Mouse (Mus musculus) hindbrain, embryonic 14.5 days (tissue): ENCODE measurements around the gene Crybg3. TPM values are rescaled to one million over a fixed set of nuclear protein-coding genes. Genes with fewer than 3 reads are reported as not detected.
A peak's percentile ranks its signal among the peaks of the same experiment; 100 is the strongest.

Experiments
- ATAC-seq: fragments of 200-750 bp; cut with Nextera tagmentation; 2 replicates; pipeline ENCODE4 v1.8.0; 2017; ENCODE audit warnings: moderate number of reproducible peaks, mild to moderate bottlenecking, moderate TSS enrichment, moderate library complexity; ENCODE audit not compliant: low FRiP score
- DNase-seq: peaks from one replicate; pipeline ENCODE4 v3.0.0-alpha.2; 2015; ENCODE audit warnings: low spot score
- H3K27ac ChIP-seq: fragments of 300-500 bp; sonication (generic); 2 replicates; pipeline ENCODE4 v1.5.1; 2014; ENCODE audit warnings: mild to moderate bottlenecking, moderate library complexity
- H3K27me3 ChIP-seq: fragments of 300-500 bp; sonication (generic); 2 replicates; pipeline ENCODE4 v1.6.1; 2014; ENCODE audit warnings: mild to moderate bottlenecking, low read length, mixed read lengths; ENCODE audit not compliant: control insufficient read depth, insufficient read depth
- H3K36me3 ChIP-seq: fragments of 300-500 bp; sonication (generic); replicated peaks from 2 replicates; pipeline ENCODE4 v1.6.1; 2014; ENCODE audit not compliant: control insufficient read depth, insufficient read depth
- H3K4me1 ChIP-seq: fragments of 300-500 bp; sonication (generic); replicated peaks from 2 replicates; pipeline ENCODE4 v1.6.1; 2014; ENCODE audit warnings: antibody characterized with exemption, low read length, mixed read lengths; ENCODE audit not compliant: control insufficient read depth, insufficient read depth
- H3K4me2 ChIP-seq: fragments of 300-500 bp; sonication (generic); replicated peaks from 2 replicates; pipeline ENCODE4 v1.6.1; 2014; ENCODE audit warnings: mild to moderate bottlenecking, moderate library complexity
- H3K4me3 ChIP-seq: fragments of 300-500 bp; sonication (generic); replicated peaks from 2 replicates; pipeline ENCODE4 v1.5.1; 2014; ENCODE audit warnings: mild to moderate bottlenecking, low read length
- H3K9ac ChIP-seq: fragments of 300-500 bp; sonication (generic); 2 replicates; pipeline ENCODE4 v1.6.1; 2014
- H3K9me3 ChIP-seq: fragments of 300-500 bp; sonication (generic); 2 replicates; pipeline ENCODE4 v1.6.1; 2016; ENCODE audit warnings: low read length; ENCODE audit not compliant: control insufficient read depth
- WGBS: fragments of 180-500 bp; shearing (Covaris S2); extraction: QIAGEN DNeasy Blood & Tissue Kit; methylation state at CpG from one replicate; pipeline ENCODE4 v1.1.7; 2014; 5-methylcytosine and 5-hydroxymethylcytosine counted together
- polyA plus RNA-seq: library from polyadenylated mRNA; unstranded; fragments of >200 nt; fragmentation: Nextera tagmentation; extraction: Ambion mirVana; gene quantifications from 2 replicates; pipeline ENCODE4 v1.2.1, GENCODE M21; 2014

Gene Crybg3
- polyA plus RNA-seq, 1 experiment from 2014 or later, result 3.6 TPM

GRCm38 (mm10) chr16:59547466-59547865 lies 53.3 kb downstream of the Crybg3 start:
- Histone ChIP-seq H3K27ac (no peak overlapping the region), H3K9me3 (no peaks in the 10 kb centered on the region), H3K9ac (no peak overlapping the region), H3K36me3 (no peaks in the 10 kb centered on the region), H3K4me3 (no peak overlapping the region), H3K4me2 (no peak overlapping the region), H3K4me1 (peaks cover 17% of the 10 kb centered on the region), H3K27me3 (no peaks in the 10 kb centered on the region)
- WGBS, result 33% methylated on average over 4 of the region's 4 CpGs
- peak; percentile 48 for DNase-seq
- peak; percentile 47; the same call in 1 of the 2 replicates for ATAC-seq

GRCm38 (mm10) chr16:59545360-59545759 lies 55.4 kb downstream of the Crybg3 start:
- 85% methylated on average over 2 of the region's 2 CpGs for WGBS
- H3K9ac ChIP-seq, result no peak overlapping the region
- H3K4me2 ChIP-seq, result no peak overlapping the region
- no peak overlapping the region for H3K4me3 ChIP-seq
- ATAC-seq (no peak), DNase-seq (no peak)
- H3K9me3 ChIP-seq, result no peaks in the 10 kb centered on the region
- peaks cover 17% of the 10 kb centered on the region for H3K4me1 ChIP-seq
- no peak overlapping the region for H3K27ac ChIP-seq
- no peaks in the 10 kb centered on the region for H3K36me3 ChIP-seq
- H3K27me3 ChIP-seq, result no peaks in the 10 kb centered on the region

- no peak overlapping the region for H3K4me2 ChIP-seq
- no peaks in the 10 kb centered on the region for H3K36me3 ChIP-seq
- H3K4me3 ChIP-seq, result no peak overlapping the region
- no peaks in the 10 kb centered on the region for H3K4me1 ChIP-seq
- no peak for ATAC-seq
- WGBS, result 77% methylated on average over 4 of the region's 4 CpGs
- H3K27ac ChIP-seq, result no peak overlapping the region
- no peaks in the 10 kb centered on the region for H3K27me3 ChIP-seq
- no peaks in the 10 kb centered on the region for H3K9me3 ChIP-seq
- DNase-seq, result no peak
- H3K9ac ChIP-seq, result no peak overlapping the region
Observed at GRCm38 (mm10) chr16:59541382-59541781, 59.4 kb downstream of the Crybg3 start.

DNA sequence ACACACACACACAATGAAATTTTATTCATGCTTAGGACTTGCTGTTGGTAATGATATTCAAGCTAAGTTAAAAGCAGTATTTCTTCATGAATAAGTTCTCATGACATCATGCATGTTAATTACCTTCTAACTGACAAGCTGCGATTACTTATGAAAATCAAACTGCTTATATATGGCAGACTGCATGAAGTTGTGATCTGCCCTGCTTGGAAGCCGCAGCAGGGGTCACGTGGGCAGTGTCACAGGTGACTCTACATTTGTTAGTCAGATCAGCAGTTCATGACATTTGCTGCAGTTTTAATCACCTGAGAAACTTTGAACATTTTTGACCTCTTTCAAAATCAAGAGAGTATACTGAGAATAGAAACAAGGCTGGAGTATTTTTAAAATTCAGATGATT lies 59.8 kb downstream of the Crybg3 start:
- WGBS, result 92% methylated on average over 3 of the region's 3 CpGs

GRCm38 (mm10) chr16:59535673-59536072 lies 65.1 kb downstream of the Crybg3 start:
- H3K4me2 ChIP-seq, result no peak overlapping the region
- no peaks in the 10 kb centered on the region for H3K36me3 ChIP-seq
- no peak overlapping the region for H3K9ac ChIP-seq
- H3K4me3 ChIP-seq, result no peak overlapping the region
- WGBS, result 86% methylated on average over 5 of the region's 5 CpGs
- ATAC-seq (no peak), DNase-seq (no peak)
- no peaks in the 10 kb centered on the region for H3K9me3 ChIP-seq
- no peaks in the 10 kb centered on the region for H3K27me3 ChIP-seq
- no peaks in the 10 kb centered on the region for H3K4me1 ChIP-seq
- no peak overlapping the region for H3K27ac ChIP-seq

More for the DNA sequence above, 59.8 kb downstream of the Crybg3 start:
- no peak overlapping the region for H3K4me3 ChIP-seq
- no peaks in the 10 kb centered on the region for H3K36me3 ChIP-seq
- H3K27ac ChIP-seq, result no peak overlapping the region
- no peak overlapping the region for H3K9ac ChIP-seq
- no peaks in the 10 kb centered on the region for H3K4me1 ChIP-seq
- no peak overlapping the region for H3K4me2 ChIP-seq
- DNase-seq, result no peak
- H3K27me3 ChIP-seq, result no peaks in the 10 kb centered on the region
- H3K9me3 ChIP-seq, result no peaks in the 10 kb centered on the region
- no peak for ATAC-seq

DNA sequence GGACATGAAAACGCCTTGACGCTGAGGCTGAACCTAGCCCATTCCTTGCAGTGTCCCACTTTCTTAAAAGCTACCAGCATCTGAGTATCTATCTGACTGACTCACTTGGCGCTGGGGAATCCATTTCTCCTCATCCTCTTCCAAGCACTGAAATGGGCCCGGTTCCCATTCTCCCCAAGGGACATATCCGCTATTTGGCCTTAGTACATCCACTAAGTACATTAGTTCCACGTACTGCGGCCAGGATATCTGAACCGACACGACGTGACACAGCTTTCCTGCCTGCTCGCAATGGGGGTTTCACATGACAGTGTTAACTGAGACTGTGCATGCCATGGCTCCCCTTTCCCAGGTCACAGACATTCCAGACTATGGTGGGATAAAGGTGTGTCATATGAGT lies 66.4 kb downstream of the Crybg3 start:
- H3K4me2 ChIP-seq, result no peak overlapping the region
- H3K9ac ChIP-seq, result no peak overlapping the region
- DNase-seq, result no peak
- no peak overlapping the region for H3K27ac ChIP-seq
- no peaks in the 10 kb centered on the region for H3K36me3 ChIP-seq
- ATAC-seq, result no peak
- no peaks in the 10 kb centered on the region for H3K9me3 ChIP-seq
- H3K4me3 ChIP-seq, result no peak overlapping the region
- 94% methylated on average over 11 of the region's 11 CpGs for WGBS
- H3K27me3 ChIP-seq, result no peaks in the 10 kb centered on the region
- H3K4me1 ChIP-seq, result no peaks in the 10 kb centered on the region

- H3K27me3 ChIP-seq, result no peaks in the 10 kb centered on the region
- no peak overlapping the region for H3K27ac ChIP-seq
- no peak overlapping the region for H3K4me2 ChIP-seq
- H3K9ac ChIP-seq, result no peak overlapping the region
- no peak for ATAC-seq
- whole genome bisulfite sequencing, result 51% methylated on average over 3 of the region's 3 CpGs
- H3K4me1 ChIP-seq, result no peaks in the 10 kb centered on the region
- no peak for DNase-seq
- no peaks in the 10 kb centered on the region for H3K9me3 ChIP-seq
- H3K4me3 ChIP-seq, result no peak overlapping the region
- H3K36me3 ChIP-seq, result no peaks in the 10 kb centered on the region
Observed at GRCm38 (mm10) chr16:59532561-59532960, 68.2 kb downstream of the Crybg3 start.

DNA sequence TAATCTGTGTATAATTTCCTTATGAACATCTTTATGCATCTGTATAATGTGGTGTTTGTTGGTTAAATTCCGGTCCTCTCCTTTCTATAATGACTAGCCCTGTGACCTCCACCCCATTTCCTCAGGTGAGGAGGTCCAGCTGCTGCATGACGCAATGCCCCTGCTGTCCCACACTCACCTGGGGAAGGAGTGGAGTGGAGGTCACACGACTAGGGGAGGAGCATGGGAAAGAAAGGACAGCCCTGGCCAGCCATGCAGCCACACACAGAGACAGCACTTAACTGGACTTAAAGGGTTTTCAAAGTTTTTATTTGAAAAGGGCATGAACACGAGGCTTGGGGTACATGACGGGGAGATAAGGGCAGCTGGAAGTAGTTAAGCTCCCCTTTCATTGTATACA lies 69.5 kb downstream of the Crybg3 start:
- WGBS, result 91% methylated on average over 5 of the region's 5 CpGs

DNA sequence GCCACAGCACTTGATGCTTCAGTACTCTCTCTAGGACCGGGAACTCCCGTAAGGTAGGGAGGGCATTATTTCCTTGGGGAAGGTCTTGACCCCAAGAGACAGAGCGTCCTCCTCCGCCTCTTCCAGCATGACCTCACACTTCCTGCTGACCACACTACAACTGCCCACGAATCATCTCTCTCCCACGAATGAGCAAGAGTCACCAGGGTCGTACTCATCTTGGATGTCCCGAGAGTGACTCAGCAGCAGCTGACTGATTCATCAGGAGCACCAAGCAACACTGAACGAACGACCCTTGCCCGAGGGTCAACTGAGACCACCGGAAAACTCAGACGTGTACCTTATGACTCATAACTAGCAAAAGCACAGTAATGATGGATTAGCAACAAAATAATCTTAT lies 71.2 kb downstream of the Crybg3 start:
- no peaks in the 10 kb centered on the region for H3K9me3 ChIP-seq
- no peak overlapping the region for H3K4me2 ChIP-seq
- H3K9ac ChIP-seq, result no peak overlapping the region
- H3K4me1 ChIP-seq, result no peaks in the 10 kb centered on the region
- no peak overlapping the region for H3K27ac ChIP-seq
- no peak overlapping the region for H3K4me3 ChIP-seq
- H3K36me3 ChIP-seq, result no peaks in the 10 kb centered on the region
- 91% methylated on average over 13 of the region's 13 CpGs for WGBS
- ATAC-seq (no peak), DNase-seq (no peak)
- H3K27me3 ChIP-seq, result no peaks in the 10 kb centered on the region

More for the DNA sequence above, 69.5 kb downstream of the Crybg3 start:
- DNase-seq (no peak), ATAC-seq (no peak)
- Histone ChIP-seq H3K4me1 (no peaks in the 10 kb centered on the region), H3K4me3 (no peak overlapping the region), H3K9ac (no peak overlapping the region), H3K4me2 (no peak overlapping the region), H3K27ac (no peak overlapping the region), H3K27me3 (no peaks in the 10 kb centered on the region), H3K36me3 (no peaks in the 10 kb centered on the region), H3K9me3 (no peaks in the 10 kb centered on the region)

GRCm38 (mm10) chr16:59526939-59527338 lies 73.8 kb downstream of the Crybg3 start:
- no peak for ATAC-seq
- DNase-seq, result no peak
- H3K4me1 ChIP-seq, result no peaks in the 10 kb centered on the region
- WGBS, result 80% methylated on average over 6 of the region's 6 CpGs
- no peaks in the 10 kb centered on the region for H3K27me3 ChIP-seq
- no peak overlapping the region for H3K9ac ChIP-seq
- no peak overlapping the region for H3K4me3 ChIP-seq
- no peak overlapping the region for H3K27ac ChIP-seq
- no peaks in the 10 kb centered on the region for H3K36me3 ChIP-seq
- H3K4me2 ChIP-seq, result no peak overlapping the region
- no peaks in the 10 kb centered on the region for H3K9me3 ChIP-seq
